Mouse (Mus musculus) neural tube, embryonic 12.5 days (tissue): Measurements from ENCODE around the gene Sulf2. TPM values are rescaled to one million over a fixed set of nuclear protein-coding genes. Genes with fewer than 3 reads are reported as not detected.

Source experiments
- ATAC-seq: fragments of 200-750 bp; cut with Nextera tagmentation; 2 replicates; pipeline ENCODE4 v1.8.0; 2017; ENCODE audit warnings: low read depth, mild to moderate bottlenecking, moderate TSS enrichment, moderate library complexity; ENCODE audit not compliant: low FRiP score
- H3K27ac ChIP-seq: fragments of 300-500 bp; sonication (generic); 2 replicates; pipeline ENCODE4 v1.5.1; 2016
- H3K27me3 ChIP-seq: fragments of 300-500 bp; sonication (generic); replicated peaks from 2 replicates; pipeline ENCODE4 v1.6.1; 2016; ENCODE audit warnings: mild to moderate bottlenecking
- H3K36me3 ChIP-seq: fragments of 300-500 bp; sonication (generic); 2 replicates; pipeline ENCODE4 v1.6.1; 2016; ENCODE audit warnings: mild to moderate bottlenecking
- H3K4me1 ChIP-seq: fragments of 300-500 bp; sonication (generic); 2 replicates; pipeline ENCODE4 v1.6.1; 2016
- H3K4me2 ChIP-seq: fragments of 300-500 bp; sonication (generic); replicated peaks from 2 replicates; pipeline ENCODE4 v1.6.1; 2016; ENCODE audit warnings: mild to moderate bottlenecking
- H3K4me3 ChIP-seq: fragments of 300-500 bp; sonication (generic); 2 replicates; pipeline ENCODE4 v1.5.1; 2016
- H3K9ac ChIP-seq: fragments of 300-500 bp; sonication (generic); 2 replicates; pipeline ENCODE4 v1.6.1; 2016; ENCODE audit warnings: mild to moderate bottlenecking
- H3K9me3 ChIP-seq: fragments of 300-500 bp; sonication (generic); 2 replicates; pipeline ENCODE4 v1.6.1; 2016; ENCODE audit warnings: mild to moderate bottlenecking
- WGBS: fragments of 180-500 bp; shearing (Covaris S2); methylation state at CpG from one replicate; pipeline ENCODE4 v1.1.7; 2016; 5-methylcytosine and 5-hydroxymethylcytosine counted together
- polyA plus RNA-seq: library from polyadenylated mRNA; unstranded; fragments of >200 nt; fragmentation: Nextera tagmentation; extraction: Ambion mirVana; gene quantifications from 2 replicates; pipeline ENCODE4 v1.2.1, GENCODE M21; 2016

Sulf2 gene
- polyA plus RNA-seq, 1 experiment from 2014 or later, result 152 TPM

GRCm38 (mm10) chr2:166059684-166060423 lies 95.6 kb downstream of the Sulf2 start:
- Histone ChIP-seq H3K9ac (no peak overlapping the region), H3K4me2 (no peak overlapping the region), H3K27me3 (no peaks in the 10 kb centered on the region), H3K36me3 (peaks cover 64% of the 10 kb centered on the region), H3K27ac (no peak overlapping the region), H3K9me3 (no peaks in the 10 kb centered on the region), H3K4me1 (no peaks in the 10 kb centered on the region), H3K4me3 (no peak overlapping the region)
- ATAC-seq, result no peak
- 80% methylated on average over 7 of the region's 7 CpGs for WGBS

- WGBS, result 94% methylated on average over 14 of the region's 14 CpGs
- no peaks in the 10 kb centered on the region for H3K27me3 ChIP-seq
- H3K4me1 ChIP-seq, result no peaks in the 10 kb centered on the region
- no peak overlapping the region for H3K27ac ChIP-seq
- no peaks in the 10 kb centered on the region for H3K9me3 ChIP-seq
- ATAC-seq, result no peak
- no peak overlapping the region for H3K4me3 ChIP-seq
- H3K36me3 ChIP-seq, result peaks cover 66% of the 10 kb centered on the region
- no peak overlapping the region for H3K4me2 ChIP-seq
- H3K9ac ChIP-seq, result no peak overlapping the region
These were observed 101.4 kb downstream of the Sulf2 start for GRCm38 (mm10) chr2:166054002-166054539.

GRCm38 (mm10) chr2:166051966-166052365 lies 103.5 kb downstream of the Sulf2 start:
- H3K9ac ChIP-seq, result no peak overlapping the region
- H3K27me3 ChIP-seq, result no peaks in the 10 kb centered on the region
- no peak for ATAC-seq
- no peak overlapping the region for H3K4me2 ChIP-seq
- H3K4me3 ChIP-seq, result no peak overlapping the region
- H3K36me3 ChIP-seq, result peaks cover 74% of the 10 kb centered on the region
- no peaks in the 10 kb centered on the region for H3K9me3 ChIP-seq
- H3K27ac ChIP-seq, result no peak overlapping the region
- H3K4me1 ChIP-seq, result no peaks in the 10 kb centered on the region
- WGBS, result 93% methylated on average over 7 of the region's 7 CpGs

- Histone ChIP-seq H3K9ac (no peak overlapping the region), H3K36me3 (peaks cover 72% of the 10 kb centered on the region), H3K9me3 (no peaks in the 10 kb centered on the region), H3K4me1 (no peaks in the 10 kb centered on the region), H3K27ac (no peak overlapping the region), H3K27me3 (no peaks in the 10 kb centered on the region), H3K4me2 (no peak overlapping the region), H3K4me3 (no peak overlapping the region)
- 93% methylated on average over 17 of the region's 17 CpGs for WGBS
- ATAC-seq, result no peak
These were observed 104.0 kb downstream of the Sulf2 start for GRCm38 (mm10) chr2:166051421-166051820.

GRCm38 (mm10) chr2:166048852-166049251 lies 106.6 kb downstream of the Sulf2 start:
- H3K27ac ChIP-seq, result no peak overlapping the region
- 90% methylated on average over 7 of the region's 7 CpGs for WGBS
- no peak for ATAC-seq
- no peaks in the 10 kb centered on the region for H3K4me1 ChIP-seq
- peaks cover 48% of the 10 kb centered on the region for H3K36me3 ChIP-seq
- H3K9ac ChIP-seq, result no peak overlapping the region
- H3K4me2 ChIP-seq, result no peak overlapping the region
- no peaks in the 10 kb centered on the region for H3K27me3 ChIP-seq
- H3K9me3 ChIP-seq, result no peaks in the 10 kb centered on the region
- no peak overlapping the region for H3K4me3 ChIP-seq

GRCm38 (mm10) chr2:166047931-166048330 lies 107.5 kb downstream of the Sulf2 start:
- no peaks in the 10 kb centered on the region for H3K27me3 ChIP-seq
- peaks cover 42% of the 10 kb centered on the region for H3K36me3 ChIP-seq
- H3K9ac ChIP-seq, result no peak overlapping the region
- 99% methylated on average over 4 of the region's 4 CpGs for WGBS
- H3K4me1 ChIP-seq, result no peaks in the 10 kb centered on the region
- H3K4me2 ChIP-seq, result no peak overlapping the region
- no peak overlapping the region for H3K27ac ChIP-seq
- ATAC-seq, result no peak
- no peak overlapping the region for H3K4me3 ChIP-seq
- H3K9me3 ChIP-seq, result no peaks in the 10 kb centered on the region

- no peaks in the 10 kb centered on the region for H3K4me1 ChIP-seq
- H3K9ac ChIP-seq, result no peak overlapping the region
- no peaks in the 10 kb centered on the region for H3K9me3 ChIP-seq
- no peak overlapping the region for H3K27ac ChIP-seq
- no peak overlapping the region for H3K4me3 ChIP-seq
- no peaks in the 10 kb centered on the region for H3K27me3 ChIP-seq
- H3K36me3 ChIP-seq, result peaks cover 23% of the 10 kb centered on the region
- 82% methylated on average over 10 of the region's 10 CpGs for whole genome bisulfite sequencing
- H3K4me2 ChIP-seq, result no peak overlapping the region
- ATAC-seq, result no peak
These were observed 109.6 kb downstream of the Sulf2 start for GRCm38 (mm10) chr2:166045549-166046501.

GRCm38 (mm10) chr2:166045006-166045405 lies 110.5 kb downstream of the Sulf2 start:
- ATAC-seq, result no peak
- peaks cover 18% of the 10 kb centered on the region for H3K36me3 ChIP-seq
- 88% methylated on average over 2 of the region's 2 CpGs for WGBS

GRCm38 (mm10) chr2:166042542-166042941 lies 112.9 kb downstream of the Sulf2 start:
- H3K27me3 ChIP-seq, result no peaks in the 10 kb centered on the region
- no peak overlapping the region for H3K27ac ChIP-seq
- H3K9ac ChIP-seq, result no peak overlapping the region
- H3K4me1 ChIP-seq, result no peaks in the 10 kb centered on the region
- ATAC-seq, result no peak
- H3K9me3 ChIP-seq, result no peaks in the 10 kb centered on the region
- no peak overlapping the region for H3K4me3 ChIP-seq
- H3K36me3 ChIP-seq, result peaks cover 5% of the 10 kb centered on the region
- H3K4me2 ChIP-seq, result no peak overlapping the region
- WGBS, result 95% methylated on average over 1 of the region's 1 CpGs

More at GRCm38 (mm10) chr2:166045006-166045405, 110.5 kb downstream of the Sulf2 start:
- H3K9ac ChIP-seq, result no peak overlapping the region
- H3K4me3 ChIP-seq, result no peak overlapping the region
- no peaks in the 10 kb centered on the region for H3K4me1 ChIP-seq
- H3K4me2 ChIP-seq, result no peak overlapping the region
- no peak overlapping the region for H3K27ac ChIP-seq
- no peaks in the 10 kb centered on the region for H3K27me3 ChIP-seq
- no peaks in the 10 kb centered on the region for H3K9me3 ChIP-seq

- Histone ChIP-seq H3K4me2 (no peak overlapping the region), H3K9ac (no peak overlapping the region), H3K9me3 (no peaks in the 10 kb centered on the region), H3K27ac (no peak overlapping the region), H3K27me3 (no peaks in the 10 kb centered on the region), H3K36me3 (peaks cover 3% of the 10 kb centered on the region; the same call in 1 of the 2 replicates), H3K4me3 (no peak overlapping the region), H3K4me1 (no peaks in the 10 kb centered on the region)
- 95% methylated on average over 4 of the region's 4 CpGs for WGBS
- ATAC-seq, result no peak
These were observed 115.8 kb downstream of the Sulf2 start for GRCm38 (mm10) chr2:166039681-166040080.

GRCm38 (mm10) chr2:166035725-166036124 lies 119.7 kb downstream of the Sulf2 start:
- Histone ChIP-seq H3K36me3 (peaks cover 3% of the 10 kb centered on the region; the same call in 1 of the 2 replicates), H3K4me2 (no peak overlapping the region), H3K9ac (no peak overlapping the region), H3K4me1 (peaks cover 14% of the 10 kb centered on the region), H3K4me3 (no peak overlapping the region), H3K27me3 (no peaks in the 10 kb centered on the region), H3K9me3 (no peaks in the 10 kb centered on the region), H3K27ac (no peak overlapping the region)
- ATAC-seq, result no peak
- 58% methylated on average over 3 of the region's 3 CpGs for WGBS

GRCm38 (mm10) chr2:166034967-166035490 lies 120.4 kb downstream of the Sulf2 start:
- Histone ChIP-seq H3K27ac (no peak overlapping the region), H3K9me3 (no peaks in the 10 kb centered on the region), H3K9ac (no peak overlapping the region), H3K27me3 (no peaks in the 10 kb centered on the region), H3K4me3 (no peak overlapping the region), H3K4me1 (peaks cover 20% of the 10 kb centered on the region), H3K36me3 (peaks cover 3% of the 10 kb centered on the region; the same call in 1 of the 2 replicates), H3K4me2 (no peak overlapping the region)
- WGBS, result 83% methylated on average over 3 of the region's 3 CpGs
- no peak for ATAC-seq
